Mouse (Mus musculus) liver, embryonic 14.5 days (tissue): ENCODE results near the gene Mgat4b.

Experiments used
- CTCF ChIP-seq: IDR thresholded peaks from 2 replicates; pipeline ENCODE4 v1.5.1; 2016; ENCODE audit warnings: antibody characterized with exemption, low read depth, control low read depth
- EP300 ChIP-seq: IDR thresholded peaks from 2 replicates; pipeline ENCODE4 v1.6.1; 2016; ENCODE audit warnings: antibody characterized with exemption, low read depth

- TF ChIP-seq CTCF (no peak), EP300 (no peak)
Measured at GRCm38 (mm10) chr11:50192278-50192677, 18.4 kb upstream of the Mgat4b start.
